Mouse (Mus musculus): ENCODE data around the gene Zdhhc5. TPM values are rescaled to one million over a fixed set of nuclear protein-coding genes. Genes with fewer than 3 reads are reported as not detected.
"Not testable (repeated sequence)": the region's sequence is repeated elsewhere in the genome, so short reads cannot be mapped to it uniquely, and the experiment has no call there.

Gene Zdhhc5
- polyA plus RNA-seq, 1 experiment from 2014 or later = 29.7 TPM

GRCm38 (mm10) chr2:84679016-84679415 is 36.0 kb downstream of the Zdhhc5 start, which contains the start of gene Tmx2:
Tmx2 (minus strand) TSS chr2:84679140.
- Histone ChIP-seq H3K27me3 (ENCODE audit: control insufficient read depth, insufficient read depth, low read length) (no peaks in the 10 kb centered on the region), H3K36me3 (ENCODE audit: control insufficient read depth, insufficient read depth, low read length) (peaks cover 8% of the 10 kb centered on the region), H3K27ac (replicated peaks) (peak within 1 kb of the TSS; percentile 88), H3K4me2 (replicated peaks; ENCODE audit: low read depth) (peak within 1 kb of the TSS; percentile 92), H3K9ac (ENCODE audit: low read length) (peak within 1 kb of the TSS; percentile 85), H3K4me3 (ENCODE audit: low read depth, low read length) (peak within 1 kb of the TSS; percentile 90), H3K4me1 (replicated peaks; ENCODE audit: control insufficient read depth, insufficient read depth) (no peaks in the 10 kb centered on the region), H3K9me3 (ENCODE audit: control insufficient read depth, low read length) (no peaks in the 10 kb centered on the region)
- TF ChIP-seq EP300 (optimal IDR thresholded peaks at IDR 0.05) (no peak), CTCF (IDR thresholded peaks at IDR 0.05; ENCODE audit: low read depth) (no peak)
- ATAC-seq (ENCODE audit: low FRiP score, low TSS enrichment) = no peak
- no peak for DNase-seq (ENCODE audit: low spot score)
- 12% methylated on average over 8 of the region's 8 CpGs for WGBS

GRCm38 (mm10) chr2:84677968-84678880 is 36.8 kb downstream of the Zdhhc5 start, which contains the start of the genes Gm28635 and Med19:
Gm28635 (minus strand) TSS chr2:84678041.
Med19 (plus strand) TSS chr2:84678402.
- H3K27me3 ChIP-seq (ENCODE audit: control insufficient read depth, insufficient read depth, low read length) = no peaks in the 10 kb centered on the region
- peak within 1 kb of the TSS; percentile 85 for H3K9ac ChIP-seq (ENCODE audit: low read length)
- H3K4me3 ChIP-seq (ENCODE audit: low read depth, low read length) = peak within 1 kb of the TSS; percentile 90
- TF ChIP-seq EP300 (optimal IDR thresholded peaks at IDR 0.05) (no peak), CTCF (IDR thresholded peaks at IDR 0.05; ENCODE audit: low read depth) (peak; percentile 20; the same call in 1 of the 2 replicates)
- ATAC-seq (ENCODE audit: low FRiP score, low TSS enrichment) (peak; percentile 100), DNase-seq (ENCODE audit: low spot score) (peak; percentile 91)
- WGBS = under 1% methylated on average over 42 of the region's 44 CpGs
- H3K36me3 ChIP-seq (ENCODE audit: control insufficient read depth, insufficient read depth, low read length) = peaks cover 10% of the 10 kb centered on the region
- no peaks in the 10 kb centered on the region for H3K9me3 ChIP-seq (ENCODE audit: control insufficient read depth, low read length)
- H3K27ac ChIP-seq (replicated peaks) = peak within 1 kb of the TSS; percentile 88
- no peaks in the 10 kb centered on the region for H3K4me1 ChIP-seq (replicated peaks; ENCODE audit: control insufficient read depth, insufficient read depth)
- H3K4me2 ChIP-seq (replicated peaks; ENCODE audit: low read depth) = peak within 1 kb of the TSS; percentile 92

- 5% methylated on average over 22 of the region's 22 CpGs for WGBS
- ATAC-seq (ENCODE audit: low FRiP score, low TSS enrichment) = peak; percentile 27; the same call in 1 of the 2 replicates
- H3K4me1 ChIP-seq (replicated peaks; ENCODE audit: control insufficient read depth, insufficient read depth) = no peaks in the 10 kb centered on the region
- peak; percentile 73 for TF ChIP-seq CTCF (IDR thresholded peaks at IDR 0.05; ENCODE audit: low read depth)
- no peak for TF ChIP-seq EP300 (optimal IDR thresholded peaks at IDR 0.05)
- H3K4me3 ChIP-seq (ENCODE audit: low read depth, low read length) = peak overlapping the region; percentile 52
- no peak for DNase-seq (ENCODE audit: low spot score)
- peaks cover 10% of the 10 kb centered on the region for H3K36me3 ChIP-seq (ENCODE audit: control insufficient read depth, insufficient read depth, low read length)
- H3K27ac ChIP-seq (replicated peaks) = 0 out of 2 replicates have a peak overlapping the region, but pooled peaks have one; percentile 35
- H3K9ac ChIP-seq (ENCODE audit: low read length) = peak overlapping the region; percentile 65
- H3K9me3 ChIP-seq (ENCODE audit: control insufficient read depth, low read length) = no peaks in the 10 kb centered on the region
- H3K27me3 ChIP-seq (ENCODE audit: control insufficient read depth, insufficient read depth, low read length) = no peaks in the 10 kb centered on the region
- peak overlapping the region; percentile 67 for H3K4me2 ChIP-seq (replicated peaks; ENCODE audit: low read depth)
Measured at GRCm38 (mm10) chr2:84677270-84677967, 37.6 kb downstream of the Zdhhc5 start.

- H3K4me1 ChIP-seq (replicated peaks; ENCODE audit: control insufficient read depth, insufficient read depth); H3K9me3 ChIP-seq (ENCODE audit: control insufficient read depth, low read length); ATAC-seq (ENCODE audit: low FRiP score, low TSS enrichment); H3K4me2 ChIP-seq (replicated peaks; ENCODE audit: low read depth); DNase-seq (ENCODE audit: low spot score); H3K4me3 ChIP-seq (ENCODE audit: low read depth, low read length); H3K27ac ChIP-seq (replicated peaks); H3K27me3 ChIP-seq (ENCODE audit: control insufficient read depth, insufficient read depth, low read length); H3K9ac ChIP-seq (ENCODE audit: low read length): not testable (repeated sequence)
- 63% methylated on average over 4 of the region's 5 CpGs for WGBS
- H3K36me3 ChIP-seq (ENCODE audit: control insufficient read depth, insufficient read depth, low read length) = peaks cover 10% of the 10 kb centered on the region
Measured at GRCm38 (mm10) chr2:84671535-84671934, 43.4 kb downstream of the Zdhhc5 start.

- peak within 1 kb of the TSS; percentile 97 for H3K4me3 ChIP-seq (ENCODE audit: low read depth, low read length)
- ATAC-seq (ENCODE audit: low FRiP score, low TSS enrichment) = peak; percentile 95
- H3K4me2 ChIP-seq (replicated peaks; ENCODE audit: low read depth) = peak within 1 kb of the TSS; percentile 68
- no peaks in the 10 kb centered on the region for H3K27me3 ChIP-seq (ENCODE audit: control insufficient read depth, insufficient read depth, low read length)
- H3K9ac ChIP-seq (ENCODE audit: low read length) = peak within 1 kb of the TSS; percentile 90
- 0% methylated on average over 20 of the region's 20 CpGs for WGBS
- peaks cover 10% of the 10 kb centered on the region for H3K36me3 ChIP-seq (ENCODE audit: control insufficient read depth, insufficient read depth, low read length)
- H3K9me3 ChIP-seq (ENCODE audit: control insufficient read depth, low read length) = no peaks in the 10 kb centered on the region
- TF ChIP-seq CTCF (IDR thresholded peaks at IDR 0.05; ENCODE audit: low read depth) (no peak), EP300 (optimal IDR thresholded peaks at IDR 0.05) (peak; percentile 24)
- peak within 1 kb of the TSS; percentile 88 for H3K27ac ChIP-seq (replicated peaks)
- peak; percentile 91 for DNase-seq (ENCODE audit: low spot score)
- no peaks in the 10 kb centered on the region for H3K4me1 ChIP-seq (replicated peaks; ENCODE audit: control insufficient read depth, insufficient read depth)
Measured at GRCm38 (mm10) chr2:84670569-84670933, 44.4 kb downstream of the Zdhhc5 start, which contains the start of gene Selenoh. Selenoh (minus strand) TSS chr2:84670770.

All from stomach, postnatal 0 days (tissue).